Mouse (Mus musculus) mammary gland, adult 2 months (tissue): ENCODE measurements around the gene Bpifb9a. TPM values are rescaled to one million over a fixed set of nuclear protein-coding genes. Genes with fewer than 3 reads are reported as not detected.

Experiments used
- polyA plus RNA-seq: library from polyadenylated mRNA; depleted of rRNA; stranded (reverse); fragments of >200 nt; gene quantifications from 2 replicates; pipeline ENCODE4 v1.2.3, GENCODE M21; 2012; ENCODE audit warnings: low replicate concordance; rRNA removed

Bpifb9a gene
- polyA plus RNA-seq: not detected in 2 replicates

DNA sequence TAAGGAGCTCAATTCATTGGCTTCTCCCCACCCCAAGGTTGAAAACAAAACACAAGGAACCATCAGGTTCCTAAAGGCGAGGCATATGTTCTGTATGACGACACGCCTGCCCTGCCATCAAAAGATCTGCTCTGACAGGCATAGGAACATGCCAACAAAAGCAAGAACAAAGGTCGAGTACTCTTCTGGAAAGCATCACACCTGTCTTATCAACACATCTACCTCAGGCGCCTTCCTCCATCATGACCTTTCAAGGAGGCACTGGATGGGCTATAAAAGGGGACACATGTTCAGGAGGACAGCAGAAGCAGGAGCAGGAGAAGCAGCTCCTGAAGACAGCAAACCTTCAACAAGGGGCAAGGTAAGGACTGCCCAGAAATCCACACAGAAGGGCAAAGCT is at the start of gene Bpifb9a:
Gene Bpifb9a (plus strand): TSS at position 301 of the 400 bp plus-strand sequence.

DNA sequence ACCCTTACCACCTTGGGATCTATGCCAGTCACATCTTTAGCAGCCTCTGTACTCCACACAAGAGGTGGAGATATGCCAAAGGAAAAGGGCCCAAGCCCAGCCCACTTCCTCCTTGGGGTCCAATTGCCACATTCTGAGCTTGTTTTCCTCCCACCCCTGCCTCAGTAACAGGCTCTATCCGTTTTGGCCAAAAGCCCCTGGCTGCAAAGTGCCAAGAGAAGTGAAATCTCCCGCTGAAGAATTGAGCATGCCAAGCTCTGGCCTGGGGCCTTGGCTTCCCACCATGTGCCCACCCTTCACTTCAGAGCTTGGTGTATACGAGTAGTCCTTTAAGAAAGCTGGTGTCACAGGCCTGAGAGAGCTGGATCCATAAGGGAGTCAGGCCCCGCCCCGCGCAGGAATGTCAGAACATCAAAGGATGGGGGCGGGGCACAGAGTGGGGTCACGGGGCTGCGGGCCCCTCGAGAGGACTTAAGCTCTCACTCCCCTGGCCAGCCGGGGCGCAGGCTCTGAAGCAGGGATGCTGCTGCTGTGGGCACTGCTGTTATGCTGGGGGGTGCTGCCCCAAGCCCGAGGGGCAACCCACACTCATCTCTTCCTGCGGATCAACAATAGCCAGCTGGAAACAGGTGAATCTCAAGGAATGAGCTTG is 34.3 kb upstream of the Bpifb9a start, which contains the start of gene Bpifb5:
Gene Bpifb5 (plus strand): TSS at position 478 of the 652 bp plus-strand sequence.

DNA sequence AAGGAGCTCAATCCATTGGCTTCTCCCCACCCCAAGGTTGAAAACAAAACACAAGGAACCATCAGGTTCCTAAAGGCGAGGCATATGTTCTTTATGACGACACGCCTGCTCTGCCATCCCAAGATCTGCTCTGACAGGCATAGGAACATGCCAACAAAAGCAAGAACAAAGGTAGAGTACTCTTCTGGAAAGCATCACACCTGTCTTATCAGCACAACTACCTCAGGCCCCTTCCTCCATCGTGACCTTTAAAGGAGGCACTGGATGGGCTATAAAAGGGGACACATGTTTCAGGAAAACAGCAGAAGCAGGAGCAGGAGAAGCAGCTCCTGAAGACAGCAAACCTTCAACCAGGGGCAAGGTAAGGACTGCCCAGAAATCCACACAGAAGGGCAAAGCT is 49.3 kb downstream of the Bpifb9a start, which contains the start of gene Bpifb9b:
Gene Bpifb9b (plus strand): TSS at position 301 of the 400 bp plus-strand sequence.

Other genes starting within 250 kb of the Bpifb9a start
- not detected in 2 replicates for gene Bpifa2, start 249.6 kb upstream of the Bpifb9a start, polyA plus RNA-seq
- not detected in 2 replicates for gene Bpifa3, start 127.5 kb upstream of the Bpifb9a start, polyA plus RNA-seq
- 0.42 TPM in 1 of 2 replicates, not detected in the other for gene Bpifa1, start 115.0 kb upstream of the Bpifb9a start, polyA plus RNA-seq
- gene Bpifa5, start 95.2 kb upstream of the Bpifb9a start, polyA plus RNA-seq: not detected in 2 replicates
- not detected in 2 replicates for gene Bpifb1, start 67.0 kb upstream of the Bpifb9a start, polyA plus RNA-seq
- 1.8 and 2.5 TPM in 2 replicates for gene Bpifb5, start 34.1 kb upstream of the Bpifb9a start, polyA plus RNA-seq
- gene Bpifb9b, start 49.4 kb downstream of the Bpifb9a start, polyA plus RNA-seq: not detected in 2 replicates
- 5.8 and 12.7 TPM in 2 replicates for gene Cdk5rap1, start 115.2 kb downstream of the Bpifb9a start, polyA plus RNA-seq
- 30.3 and 42.6 TPM in 2 replicates for gene Snta1, start 150.2 kb downstream of the Bpifb9a start, polyA plus RNA-seq
- 10.9 and 12.3 TPM in 2 replicates for gene Cbfa2t2, start 178.6 kb downstream of the Bpifb9a start, polyA plus RNA-seq